ENCODE assay signal across 15 mouse cellular contexts in genomic region chr6:88810291-88810690, GRCm38 (mm10). TPM values are rescaled to one million over a fixed set of nuclear protein-coding genes. Genes with fewer than 3 reads are reported as not detected.
A peak's percentile ranks its signal among the peaks of the same experiment; 100 is the strongest.
DNase-seq lines count a peak whose midpoint lies in the region; ATAC-seq and TF ChIP-seq lines count a peak whose summit lies in the region.
"Had no signal": no experiment of that assay in that cellular context is flagged by ENCODE, and none has a peak within 500 bp of the region (broad histone marks: within the 10 kb centered on the region; RNA-seq: fewer than 3 reads in every experiment).

No protein-coding gene starts in this region.

- WGBS in hindbrain, embryonic 10.5 days = 73% methylated on average over 3 of the region's 3 CpGs
- 48% methylated on average over 3 of the region's 3 CpGs for WGBS in hindbrain, postnatal 0 days
- WGBS in lung, embryonic 14.5 days = 46% methylated on average over 3 of the region's 3 CpGs

- no peak overlapping the region for H3K4me2 ChIP-seq in hindbrain, postnatal 0 days (ENCODE audit: low read depth, low read length)
- H3K4me2 ChIP-seq in lung, embryonic 14.5 days = no peak overlapping the region

- TF ChIP-seq POLR2A in cortical plate, adult 2 months (IDR thresholded peaks at IDR 0.05; ENCODE audit: extremely low read depth, insufficient read depth, low read length) = no peak

- H3K9ac ChIP-seq in hindbrain, postnatal 0 days (replicated peaks; ENCODE audit: low read length) = no peak overlapping the region
- H3K9ac ChIP-seq in lung, embryonic 14.5 days = no peak overlapping the region
- H3K9ac ChIP-seq: liver, embryonic 14.5 days had no signal

- no peaks in the 10 kb centered on the region for H3K27me3 ChIP-seq in hindbrain, embryonic 10.5 days (ENCODE audit: insufficient read depth, poor library complexity, severe bottlenecking)
- no peaks in the 10 kb centered on the region for H3K27me3 ChIP-seq in hindbrain, postnatal 0 days (ENCODE audit: insufficient read depth, low read length)
- no peaks in the 10 kb centered on the region for H3K27me3 ChIP-seq in lung, embryonic 14.5 days (ENCODE audit: insufficient read depth, low read length)

- H3K4me3 ChIP-seq in hindbrain, embryonic 10.5 days = no peak overlapping the region
- no peak overlapping the region for H3K4me3 ChIP-seq in hindbrain, postnatal 0 days (ENCODE audit: low read length)
- no peak overlapping the region for H3K4me3 ChIP-seq in lung, embryonic 14.5 days (ENCODE audit: low read depth, low read length)
- no peak overlapping the region for H3K4me3 ChIP-seq in cortical plate, adult 2 months (ENCODE audit: insufficient read depth, low read length)
- H3K4me3 ChIP-seq: erythroblast, embryonic 14.5 days had no signal

- no peaks in the 10 kb centered on the region for H3K9me3 ChIP-seq in hindbrain, embryonic 10.5 days
- H3K9me3 ChIP-seq in hindbrain, postnatal 0 days (ENCODE audit: low read length) = no peaks in the 10 kb centered on the region
- no peaks in the 10 kb centered on the region for H3K9me3 ChIP-seq in lung, embryonic 14.5 days (ENCODE audit: low read depth, low read length)

- no peaks in the 10 kb centered on the region for H3K36me3 ChIP-seq in hindbrain, embryonic 10.5 days
- no peaks in the 10 kb centered on the region for H3K36me3 ChIP-seq in hindbrain, postnatal 0 days (ENCODE audit: insufficient read depth, low read length)
- 0 out of 2 replicates have a peak, but pooled peaks cover 7% of the 10 kb centered on the region for H3K36me3 ChIP-seq in lung, embryonic 14.5 days (ENCODE audit: insufficient read depth)

- peaks cover 61% of the 10 kb centered on the region for H3K4me1 ChIP-seq in hindbrain, embryonic 10.5 days (replicated peaks)
- H3K4me1 ChIP-seq in hindbrain, postnatal 0 days (ENCODE audit: insufficient read depth, low read length) = peaks cover 7% of the 10 kb centered on the region
- H3K4me1 ChIP-seq in lung, embryonic 14.5 days (ENCODE audit: insufficient read depth) = peaks cover 7% of the 10 kb centered on the region; the same call in 1 of the 2 replicates
- H3K4me1 ChIP-seq in cortical plate, adult 2 months (ENCODE audit: control insufficient read depth, insufficient read depth, low read length) = peaks cover 9% of the 10 kb centered on the region

- peak overlapping the region; percentile 75 for H3K27ac ChIP-seq in hindbrain, embryonic 10.5 days
- no peak overlapping the region for H3K27ac ChIP-seq in hindbrain, postnatal 0 days
- H3K27ac ChIP-seq in lung, embryonic 14.5 days (ENCODE audit: low read depth) = no peak overlapping the region; the same call in 1 of the 2 replicates
- H3K27ac ChIP-seq in cortical plate, adult 2 months (ENCODE audit: insufficient read depth, low read length) = 0 out of 2 replicates have a peak overlapping the region, but pooled peaks have one; percentile 4
- H3K27ac ChIP-seq: kidney, postnatal 0 days; liver, embryonic 14.5 days had no signal

- ATAC-seq in hindbrain, postnatal 0 days = no peak
- ATAC-seq in lung, embryonic 14.5 days (ENCODE audit: insufficient read depth) = 0 out of 2 replicates have a peak, but pooled peaks have one; percentile 14

- no peak for TF ChIP-seq CTCF in hindbrain, postnatal 0 days (IDR thresholded peaks at IDR 0.05; ENCODE audit: low read depth)
- no peak for TF ChIP-seq CTCF in lung, embryonic 14.5 days (IDR thresholded peaks at IDR 0.05; ENCODE audit: low read depth)
- TF ChIP-seq CTCF in cortical plate, adult 2 months (IDR thresholded peaks at IDR 0.05; ENCODE audit: extremely low read depth, insufficient read depth, low read length) = no peak

- DNase-seq in hindbrain, embryonic 10.5 days (ENCODE audit: low spot score) = no peak
- DNase-seq in hindbrain, postnatal 0 days (ENCODE audit: low spot score) = no peak
- DNase-seq in lung, embryonic 14.5 days = peak; percentile 47
- no peak for DNase-seq in lung, postnatal 14 days
- peak; percentile 56 for DNase-seq in mesoderm, embryonic 11.5 days (ENCODE audit: low read depth, low spot score)
- DNase-seq in ovary, postnatal 14 days (ENCODE audit: low spot score) = no peak
- DNase-seq in spleen, postnatal 36 days (ENCODE audit: low spot score in 2 of 2) = no peak
- DNase-seq: heart, adult 18-20 months; heart, postnatal 4 days; layer of hippocampus, adult 9-11 months; lung, postnatal 4 days had no signal

RNA-seq across cellular contexts. Expression of gene Abtb1, which starts 31.5 kb away (rescaled TPM):
- polyA plus RNA-seq in hindbrain, embryonic 10.5 days (2016; fragmentation: Nextera tagmentation; extraction: Ambion mirVana) = 27.2 and 27.5 TPM in 2 replicates
- 62.6 and 78.9 TPM in 2 replicates for total RNA-seq in hindbrain, postnatal 0 days (2014; rRNA removed)
- polyA plus RNA-seq in hindbrain, postnatal 0 days (2015; fragmentation: Nextera tagmentation; extraction: Ambion mirVana) = 31.5 and 34.8 TPM in 2 replicates
- polyA plus RNA-seq in lung, embryonic 14.5 days (2014; fragmentation: Nextera tagmentation; extraction: Ambion mirVana) = 29.5 and 34.7 TPM in 2 replicates
- polyA plus RNA-seq in cortical plate, adult 2 months (2012; rRNA removed) = 88.0 and 90.6 TPM in 2 replicates

Comparison
In these comparisons a context has a peak if more than half of its experiments do, and no peak if none do; other contexts are left out.
1. DNase-seq: peak in lung, embryonic 14.5 days (single experiment) and mesoderm, embryonic 11.5 days (single experiment); none in hindbrain, embryonic 10.5 days (single experiment), hindbrain, postnatal 0 days (single experiment), lung, postnatal 14 days (single experiment), ovary, postnatal 14 days (single experiment) and spleen, postnatal 36 days (0 of 2).
2. H3K27ac ChIP-seq: peak in hindbrain, embryonic 10.5 days (single experiment) and cortical plate, adult 2 months (single experiment); none in hindbrain, postnatal 0 days (single experiment) and lung, embryonic 14.5 days (single experiment).